Mouse (Mus musculus) urinary bladder, postnatal 36 days (tissue): ENCODE data around the gene Nat8f1.
"Not testable (repeated sequence)": the region's sequence is repeated elsewhere in the genome, so short reads cannot be mapped to it uniquely, and the experiment has no call there.

Experiments used
- DNase-seq, 2 experiments: peaks; one replicate each; pipeline ENCODE4 v3.0.0; 2022; ENCODE audit warnings: low spot score in 2 of 2, mixed read lengths in 1 of 2

The Nat8f1 gene

GRCm38 (mm10) chr6:85915539-85916513 is at the start of gene Nat8f1:
Gene Nat8f1, minus strand, starts transcription at chr6:85915687.
- peak; percentile 87 to 90 for DNase-seq

GRCm38 (mm10) chr6:85961101-85962091 is 45.9 kb upstream of the Nat8f1 start, which contains the start of gene Dusp11:
Gene Dusp11, minus strand, starts transcription at chr6:85961667.
- peak; percentile 85 to 91 for DNase-seq

GRCm38 (mm10) chr6:85957581-85957980 is 42.1 kb upstream of the Nat8f1 start:
- no peak for DNase-seq

GRCm38 (mm10) chr6:85948549-85948948 is 33.1 kb upstream of the Nat8f1 start:
- no peak for DNase-seq

GRCm38 (mm10) chr6:85942469-85942868 is 27.0 kb upstream of the Nat8f1 start:
- no peak for DNase-seq

GRCm38 (mm10) chr6:85938701-85939100 is 23.2 kb upstream of the Nat8f1 start:
- DNase-seq: no peak

- DNase-seq: peak; percentile 84 to 85
These were observed 21.3 kb upstream of the Nat8f1 start for GRCm38 (mm10) chr6:85936508-85937465.

GRCm38 (mm10) chr6:85935646-85936045 is 20.2 kb upstream of the Nat8f1 start:
- DNase-seq: no peak

- DNase-seq: no peak
These were observed 18.6 kb upstream of the Nat8f1 start for GRCm38 (mm10) chr6:85934047-85934446.

- DNase-seq: no peak
These were observed 13.8 kb upstream of the Nat8f1 start for GRCm38 (mm10) chr6:85929312-85929711.

GRCm38 (mm10) chr6:85927476-85928464 is 12.3 kb upstream of the Nat8f1 start:
- DNase-seq: no peak

- DNase-seq: no peak
These were observed 11.2 kb upstream of the Nat8f1 start for GRCm38 (mm10) chr6:85926709-85927108.

- no peak for DNase-seq
These were observed 8.2 kb upstream of the Nat8f1 start for GRCm38 (mm10) chr6:85923643-85924042.

GRCm38 (mm10) chr6:85919401-85919800 is 3.9 kb upstream of the Nat8f1 start:
- no peak for DNase-seq

GRCm38 (mm10) chr6:85918341-85918740 is 2.9 kb upstream of the Nat8f1 start:
- not testable (repeated sequence) for DNase-seq

- no peak for DNase-seq
These were observed 1.1 kb upstream of the Nat8f1 start for GRCm38 (mm10) chr6:85916596-85916995.

GRCm38 (mm10) chr6:85915141-85915538 is 347 bp downstream of the Nat8f1 start:
- DNase-seq: no peak

- no peak for DNase-seq
These were observed 3.9 kb downstream of the Nat8f1 start, which contains the start of gene Tprkb for GRCm38 (mm10) chr6:85911587-85911986. Gene Tprkb, plus strand, starts transcription at chr6:85911865.

- DNase-seq: no peak
These were observed 5.8 kb downstream of the Nat8f1 start for GRCm38 (mm10) chr6:85909704-85910103.
